Mouse (Mus musculus) lung, postnatal 0 days (tissue): ENCODE data around the gene Tpcn2. TPM values are rescaled to one million over a fixed set of nuclear protein-coding genes. Genes with fewer than 3 reads are reported as not detected.

Source experiments
- ATAC-seq: fragments of 200-750 bp; cut with Nextera tagmentation; 2 replicates; pipeline ENCODE4 v1.8.0; 2017; ENCODE audit warnings: moderate library complexity
- DNase-seq: peaks from one replicate; pipeline ENCODE4 v3.0.0-alpha.2; 2016; ENCODE audit warnings: low spot score
- H3K27ac ChIP-seq: fragments of 300-500 bp; sonication (generic); 2 replicates; pipeline ENCODE4 v1.5.1; 2014; ENCODE audit warnings: antibody characterized with exemption, mild to moderate bottlenecking, low read length, mixed read lengths
- H3K27me3 ChIP-seq: fragments of 300-500 bp; sonication (generic); replicated peaks from 2 replicates; pipeline ENCODE4 v1.6.1; 2014; ENCODE audit warnings: low read length, mixed read lengths; ENCODE audit not compliant: insufficient read depth
- H3K36me3 ChIP-seq: fragments of 300-500 bp; sonication (generic); 2 replicates; pipeline ENCODE4 v1.6.1; 2014; ENCODE audit warnings: low read length, mixed read lengths; ENCODE audit not compliant: insufficient read depth
- H3K4me1 ChIP-seq: fragments of 300-500 bp; sonication (generic); 2 replicates; pipeline ENCODE4 v1.6.1; 2014; ENCODE audit warnings: antibody characterized with exemption, low read depth, low read length, mixed read lengths; ENCODE audit not compliant: insufficient read depth
- H3K4me2 ChIP-seq: fragments of 300-500 bp; sonication (generic); replicated peaks from 2 replicates; pipeline ENCODE4 v1.6.1; 2014; ENCODE audit warnings: low read depth, mild to moderate bottlenecking, low read length, moderate library complexity, mixed read lengths
- H3K4me3 ChIP-seq: fragments of 300-500 bp; sonication (generic); 2 replicates; pipeline ENCODE4 v1.5.1; 2014; ENCODE audit warnings: low read depth, low read length
- H3K9ac ChIP-seq: fragments of 300-500 bp; sonication (generic); replicated peaks from 2 replicates; pipeline ENCODE4 v1.6.1; 2014; ENCODE audit warnings: low read depth, mild to moderate bottlenecking
- H3K9me3 ChIP-seq: fragments of 300-500 bp; sonication (generic); 2 replicates; pipeline ENCODE4 v1.6.1; 2016; ENCODE audit warnings: low read length, mixed read lengths
- CTCF ChIP-seq: IDR thresholded peaks from 2 replicates; pipeline ENCODE4 v1.5.1; 2016; ENCODE audit warnings: antibody characterized with exemption, mild to moderate bottlenecking
- EP300 ChIP-seq: IDR thresholded peaks from 2 replicates; pipeline ENCODE4 v1.6.1; 2016; ENCODE audit warnings: antibody characterized with exemption, mild to moderate bottlenecking, control low read depth
- WGBS: fragments of 180-500 bp; shearing (Covaris S2); extraction: QIAGEN DNeasy Blood & Tissue Kit; methylation state at CpG from one replicate; pipeline ENCODE4 v1.1.7; 2014; 5-methylcytosine and 5-hydroxymethylcytosine counted together
- polyA plus RNA-seq: library from polyadenylated mRNA; unstranded; fragments of >200 nt; fragmentation: Nextera tagmentation; extraction: Ambion mirVana; gene quantifications from 2 replicates; pipeline ENCODE4 v1.2.1, GENCODE M21; 2015

The Tpcn2 gene
- polyA plus RNA-seq, 1 experiment from 2014 or later = 22.7 TPM

DNA sequence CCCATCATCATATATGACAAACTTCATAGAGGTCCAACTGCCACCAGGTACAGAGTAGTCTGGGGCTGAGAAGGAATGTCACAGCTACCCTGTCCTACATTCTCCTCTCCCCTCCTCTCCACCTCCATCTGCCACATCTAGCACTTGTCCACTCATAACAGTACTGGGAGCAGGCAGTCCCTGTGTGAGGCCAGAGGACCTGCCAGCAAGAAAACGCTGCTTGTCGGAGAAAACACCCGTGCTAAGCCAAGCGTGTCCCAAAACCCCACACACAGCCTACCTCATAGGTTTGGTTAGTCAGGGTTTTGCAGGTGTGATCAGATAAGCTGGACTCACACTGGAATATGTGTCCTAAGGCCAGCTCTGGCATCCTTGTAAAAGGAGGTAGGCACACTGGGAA is 42.9 kb downstream of the Tpcn2 start:
- no peaks in the 10 kb centered on the region; the same call in 1 of the 2 replicates for H3K36me3 ChIP-seq
- no peak overlapping the region for H3K9ac ChIP-seq
- H3K4me1 ChIP-seq = 0 out of 2 replicates have a peak, but pooled peaks cover 4% of the 10 kb centered on the region
- H3K27ac ChIP-seq = no peak overlapping the region
- ATAC-seq = no peak
- H3K4me3 ChIP-seq = no peak overlapping the region
- TF ChIP-seq EP300 = no peak
- TF ChIP-seq CTCF = no peak
- H3K4me2 ChIP-seq = no peak overlapping the region
- WGBS = 93% methylated on average over 4 of the region's 4 CpGs
- H3K27me3 ChIP-seq = no peaks in the 10 kb centered on the region
- DNase-seq = no peak
- no peaks in the 10 kb centered on the region for H3K9me3 ChIP-seq

DNA sequence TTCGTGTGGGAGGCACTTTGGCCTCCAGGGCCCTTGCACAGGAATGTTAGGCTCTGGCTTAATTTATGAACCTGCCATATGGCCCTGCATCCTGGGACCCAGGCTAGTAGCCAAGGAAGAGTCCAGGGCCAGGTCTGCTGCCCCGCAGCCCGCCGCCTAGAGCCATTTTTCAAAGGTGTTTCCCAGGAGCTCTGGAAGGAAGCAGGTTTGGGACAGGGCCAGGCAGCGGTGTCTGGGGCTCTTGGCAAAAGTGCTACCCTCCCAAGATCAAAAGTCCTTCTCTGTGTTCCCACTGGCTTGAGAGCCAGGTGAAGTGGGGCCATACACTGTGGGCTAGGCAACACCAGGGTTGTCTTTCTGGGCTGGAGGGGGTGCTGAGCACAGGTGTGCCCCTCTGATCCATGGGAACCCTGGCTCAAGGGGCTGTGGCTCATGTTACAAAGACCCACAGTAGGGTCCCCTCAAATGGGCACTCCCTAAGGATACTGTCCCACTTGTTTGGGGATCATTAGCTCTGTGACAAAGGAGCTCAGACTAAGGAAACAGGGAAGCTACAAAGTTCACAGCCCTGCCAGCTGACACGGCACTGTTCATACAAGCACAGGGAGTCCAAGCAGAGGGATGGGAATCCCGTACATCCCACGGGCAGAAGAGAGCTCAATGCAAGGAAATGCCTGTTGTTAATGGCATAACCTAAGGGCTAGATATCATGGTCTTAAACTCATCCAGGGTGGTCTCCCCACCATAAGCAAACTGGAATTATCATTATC is 43.9 kb downstream of the Tpcn2 start:
- 0 out of 2 replicates have a peak, but pooled peaks cover 4% of the 10 kb centered on the region for H3K4me1 ChIP-seq
- H3K27me3 ChIP-seq = no peaks in the 10 kb centered on the region
- no peak overlapping the region for H3K9ac ChIP-seq
- no peak overlapping the region for H3K27ac ChIP-seq
- no peak overlapping the region for H3K4me3 ChIP-seq
- 42% methylated on average over 8 of the region's 8 CpGs for WGBS
- TF ChIP-seq EP300 (no peak), CTCF (no peak)
- peak; percentile 51 for DNase-seq
- peak; percentile 48 for ATAC-seq
- H3K36me3 ChIP-seq = no peaks in the 10 kb centered on the region; the same call in 1 of the 2 replicates
- no peak overlapping the region for H3K4me2 ChIP-seq
- no peaks in the 10 kb centered on the region for H3K9me3 ChIP-seq

DNA sequence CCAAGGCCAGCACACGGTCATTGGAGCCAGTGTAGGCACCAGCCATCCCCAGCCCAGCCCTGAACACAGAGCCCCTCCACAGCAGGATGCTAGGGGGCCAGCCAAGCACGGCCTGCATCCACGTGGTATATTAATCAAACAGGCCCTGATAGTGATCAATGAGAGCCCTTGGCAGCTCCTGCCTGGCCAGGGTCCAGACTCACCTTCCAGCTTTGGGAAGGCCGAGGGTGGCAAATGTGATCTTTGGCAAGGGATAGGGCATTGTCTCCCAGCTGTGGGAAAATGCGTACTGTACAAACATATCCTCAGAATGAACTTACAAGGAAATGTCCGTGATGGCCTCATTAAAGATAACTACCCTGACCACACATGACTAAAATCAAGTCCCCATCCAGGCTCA is 44.7 kb downstream of the Tpcn2 start:
- no peaks in the 10 kb centered on the region for H3K27me3 ChIP-seq
- ATAC-seq = peak; percentile 21; the same call in 1 of the 2 replicates

DNA sequence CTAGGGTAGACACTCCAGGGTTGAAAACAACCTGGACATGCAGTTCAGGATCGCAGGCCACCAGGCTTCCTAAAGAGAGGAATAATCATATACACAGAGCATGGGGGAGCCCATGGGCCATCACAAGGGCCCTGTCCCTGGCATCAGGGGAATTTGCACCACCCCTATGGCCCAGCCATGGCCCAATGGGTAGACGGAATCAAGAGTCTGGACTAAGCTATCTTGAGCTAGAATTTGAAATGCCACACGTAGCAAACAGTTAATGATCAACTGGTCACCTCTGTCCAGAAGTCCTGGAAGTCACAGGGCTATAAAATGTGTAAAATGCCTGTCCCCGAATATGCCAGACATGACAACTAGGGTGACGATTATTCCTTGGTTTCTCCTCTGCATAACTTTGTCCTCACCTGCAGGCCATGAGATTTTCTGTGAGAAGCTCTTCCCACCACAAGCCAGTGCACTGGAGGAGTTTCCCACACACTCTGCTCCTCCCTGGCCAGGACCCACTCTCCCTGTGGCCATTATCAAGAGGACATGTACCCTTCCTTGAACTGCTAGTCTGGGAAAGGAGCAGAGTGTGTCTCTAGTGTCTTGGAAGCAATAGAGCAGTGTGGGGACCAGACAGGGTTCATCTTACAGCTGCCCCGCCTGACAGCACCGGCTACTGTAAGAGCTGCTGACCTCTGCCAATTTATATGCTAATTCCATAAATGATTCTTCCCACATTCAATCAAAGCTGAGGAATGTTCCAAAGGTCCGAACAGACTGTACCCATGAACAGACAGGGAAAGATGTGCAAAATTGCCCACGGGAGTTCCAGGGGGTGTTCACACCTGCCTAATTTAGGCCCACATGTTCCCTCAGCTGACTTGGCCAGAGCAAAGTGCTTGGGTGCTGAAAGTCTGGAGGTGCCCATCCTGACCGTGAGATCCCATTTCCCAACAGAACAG is 48.7 kb downstream of the Tpcn2 start:
- Histone ChIP-seq H3K9ac (no peak overlapping the region), H3K27ac (no peak overlapping the region), H3K27me3 (no peaks in the 10 kb centered on the region), H3K4me1 (0 out of 2 replicates have a peak, but pooled peaks cover 6% of the 10 kb centered on the region), H3K4me2 (no peak overlapping the region), H3K9me3 (no peaks in the 10 kb centered on the region), H3K4me3 (no peak overlapping the region), H3K36me3 (no peaks in the 10 kb centered on the region)
- no peak for TF ChIP-seq EP300
- TF ChIP-seq CTCF = no peak
- ATAC-seq = no peak
- 68% methylated on average over 10 of the region's 10 CpGs for WGBS
- DNase-seq = no peak

More for the DNA sequence above, 44.7 kb downstream of the Tpcn2 start:
- Histone ChIP-seq H3K4me3 (no peak overlapping the region), H3K9me3 (no peaks in the 10 kb centered on the region), H3K4me1 (0 out of 2 replicates have a peak, but pooled peaks cover 4% of the 10 kb centered on the region), H3K36me3 (no peaks in the 10 kb centered on the region; the same call in 1 of the 2 replicates), H3K27ac (no peak overlapping the region), H3K9ac (no peak overlapping the region), H3K4me2 (no peak overlapping the region)
- TF ChIP-seq EP300 (no peak), CTCF (no peak)
- no peak for DNase-seq
- WGBS = 40% methylated on average over 6 of the region's 6 CpGs

- no peaks in the 10 kb centered on the region for H3K36me3 ChIP-seq
- H3K9me3 ChIP-seq = no peaks in the 10 kb centered on the region
- ATAC-seq (peak; percentile 86), DNase-seq (peak; percentile 78)
- no peak overlapping the region for H3K4me3 ChIP-seq
- 53% methylated on average over 9 of the region's 9 CpGs for WGBS
- H3K27ac ChIP-seq = peak overlapping the region; percentile 51
- 0 out of 2 replicates have a peak, but pooled peaks cover 2% of the 10 kb centered on the region for H3K4me1 ChIP-seq
- TF ChIP-seq CTCF (no peak), EP300 (no peak)
- no peaks in the 10 kb centered on the region for H3K27me3 ChIP-seq
- no peak overlapping the region for H3K4me2 ChIP-seq
- H3K9ac ChIP-seq = no peak overlapping the region
Measured at GRCm38 (mm10) chr7:145231659-145232058, 52.2 kb downstream of the Tpcn2 start.

GRCm38 (mm10) chr7:145226641-145227040 is 57.2 kb downstream of the Tpcn2 start:
- Histone ChIP-seq H3K9me3 (no peaks in the 10 kb centered on the region), H3K4me1 (0 out of 2 replicates have a peak, but pooled peaks cover 4% of the 10 kb centered on the region), H3K36me3 (no peaks in the 10 kb centered on the region), H3K9ac (no peak overlapping the region), H3K27me3 (no peaks in the 10 kb centered on the region), H3K27ac (no peak overlapping the region), H3K4me3 (no peak overlapping the region), H3K4me2 (no peak overlapping the region)
- DNase-seq = no peak
- 89% methylated on average over 6 of the region's 6 CpGs for WGBS
- no peak for ATAC-seq
- TF ChIP-seq EP300 = no peak
- TF ChIP-seq CTCF = no peak
